Mouse (Mus musculus) erythroblast, embryonic 14.5 days (primary cell): ENCODE data around the gene 4930579F01Rik. TPM values are rescaled to one million over a fixed set of nuclear protein-coding genes. Genes with fewer than 3 reads are reported as not detected.

ENCODE experiments used
- H3K27me3 ChIP-seq: 2 replicates; pipeline ENCODE4 v1.6.1; 2012; ENCODE audit warnings: inconsistent platforms; ENCODE audit not compliant: control insufficient read depth
- H3K36me3 ChIP-seq: 2 replicates; pipeline ENCODE4 v1.6.1; 2012; ENCODE audit warnings: mild to moderate bottlenecking, inconsistent platforms; ENCODE audit not compliant: control insufficient read depth
- H3K4me1 ChIP-seq: 2 replicates; pipeline ENCODE4 v1.6.1; 2012; ENCODE audit warnings: inconsistent platforms; ENCODE audit not compliant: control insufficient read depth
- H3K4me3 ChIP-seq: replicated peaks from 2 replicates; pipeline ENCODE3; 2012; ENCODE audit warnings: moderate library complexity, mild to moderate bottlenecking, inconsistent platforms
- H3K9me3 ChIP-seq: 2 replicates; pipeline ENCODE4 v1.6.1; 2012; ENCODE audit warnings: low read length, inconsistent platforms, mixed read lengths; ENCODE audit not compliant: control insufficient read depth
- GATA1 ChIP-seq: IDR thresholded peaks from 2 replicates; pipeline ENCODE4 v1.6.1; 2012; ENCODE audit warnings: low read length, inconsistent platforms, mixed read lengths
- TAL1 ChIP-seq: IDR thresholded peaks from 3 replicates; pipeline ENCODE4 v1.6.1; 2012; ENCODE audit warnings: low read length, inconsistent platforms, mixed read lengths
- polyA plus RNA-seq: library from polyadenylated mRNA; stranded (reverse); fragments of >175 nt; gene quantifications from 2 replicates; pipeline ENCODE4 v1.2.3, GENCODE M21; 2012

4930579F01Rik gene
- polyA plus RNA-seq, 1 experiment: not detected

DNA sequence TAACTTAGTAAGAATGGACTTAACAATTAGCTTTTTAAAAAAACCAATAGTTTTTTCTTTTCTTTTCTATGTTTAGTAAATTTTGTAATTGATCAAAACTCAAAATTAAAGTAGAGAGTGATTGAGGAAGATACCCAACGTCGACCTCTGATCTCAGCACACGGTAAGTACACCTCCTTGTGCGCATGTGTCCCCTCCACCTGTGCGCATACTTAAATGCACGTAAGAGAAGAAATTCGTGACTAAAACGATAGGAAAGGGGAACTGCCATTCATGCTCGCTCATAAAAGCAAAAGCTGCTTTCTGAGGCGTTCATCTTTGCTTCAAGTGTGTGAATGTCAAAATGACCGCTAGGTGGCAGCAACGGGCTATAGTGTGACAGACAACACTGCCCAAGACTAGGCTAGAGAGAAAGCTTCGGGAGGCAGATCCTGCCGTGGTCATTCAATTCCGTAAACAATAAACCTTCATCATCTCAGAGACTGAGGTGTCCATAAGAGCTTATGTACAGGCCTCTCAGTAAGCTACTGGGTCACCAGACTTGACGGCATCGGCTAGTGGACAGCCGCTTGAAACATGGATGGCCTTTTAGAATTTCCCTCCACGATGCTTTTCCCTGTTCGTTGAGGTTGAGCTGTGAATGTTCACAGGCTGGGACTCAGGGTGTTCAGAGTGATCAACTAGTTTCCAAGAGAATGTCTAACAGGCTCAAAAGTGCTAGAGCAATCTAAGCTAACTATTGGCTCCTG is 4.5 kb upstream of the 4930579F01Rik start:
- no peaks in the 10 kb centered on the region for H3K4me1 ChIP-seq
- H3K36me3 ChIP-seq: no peaks in the 10 kb centered on the region
- TF ChIP-seq GATA1: no peak
- no peak for TF ChIP-seq TAL1
- H3K9me3 ChIP-seq: no peaks in the 10 kb centered on the region
- no peak overlapping the region for H3K4me3 ChIP-seq
- H3K27me3 ChIP-seq: no peaks in the 10 kb centered on the region

- Histone ChIP-seq H3K9me3 (no peaks in the 10 kb centered on the region), H3K4me1 (no peaks in the 10 kb centered on the region), H3K36me3 (no peaks in the 10 kb centered on the region), H3K27me3 (no peaks in the 10 kb centered on the region), H3K4me3 (no peak overlapping the region)
- TF ChIP-seq TAL1: no peak
- TF ChIP-seq GATA1: no peak
These were observed 3.9 kb upstream of the 4930579F01Rik start for GRCm38 (mm10) chr3:138197556-138197955.

DNA sequence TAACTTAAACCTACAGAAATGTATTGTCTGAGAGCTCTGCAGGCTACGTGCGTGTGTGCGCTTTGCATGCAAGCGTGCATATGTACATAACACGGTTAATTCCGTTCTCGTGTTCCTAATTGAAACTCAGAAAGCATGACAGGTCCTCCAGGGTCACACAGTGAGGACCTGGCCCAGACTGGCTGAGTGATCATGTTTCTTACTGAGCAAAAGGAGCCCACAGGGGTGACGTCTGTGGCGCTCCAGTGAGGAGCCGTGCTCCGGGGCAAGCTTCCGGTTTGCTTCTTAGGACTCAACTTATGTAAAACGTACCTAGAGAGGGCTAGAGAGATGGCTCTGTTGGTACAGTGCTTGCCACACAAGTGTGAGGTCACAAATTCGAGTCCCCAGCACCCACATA is 3.5 kb upstream of the 4930579F01Rik start:
- Histone ChIP-seq H3K4me3 (no peak overlapping the region), H3K9me3 (no peaks in the 10 kb centered on the region), H3K36me3 (no peaks in the 10 kb centered on the region), H3K27me3 (no peaks in the 10 kb centered on the region), H3K4me1 (no peaks in the 10 kb centered on the region)
- TF ChIP-seq TAL1 (no peak), GATA1 (no peak)

DNA sequence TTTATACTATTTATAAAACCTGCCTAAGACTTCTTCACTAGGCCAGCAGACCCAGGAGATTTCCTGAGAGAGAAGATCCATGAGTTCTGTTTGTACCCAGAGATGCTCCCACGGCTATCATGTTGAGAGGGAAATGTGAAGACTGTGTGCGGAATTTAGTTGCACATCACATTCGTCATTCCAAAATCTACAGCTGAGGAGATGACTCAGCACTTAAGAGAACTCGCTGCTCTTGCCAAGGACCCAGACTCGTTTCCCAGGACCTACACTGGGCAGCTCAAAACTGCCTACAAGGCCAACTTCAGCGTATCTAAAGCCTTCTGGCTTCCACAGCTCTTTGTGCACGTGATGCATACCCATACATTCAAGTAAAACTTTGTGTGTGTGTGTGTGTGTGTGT is 1.4 kb downstream of the 4930579F01Rik start:
- TF ChIP-seq GATA1: no peak
- no peak for TF ChIP-seq TAL1

GRCm38 (mm10) chr3:138185995-138186930 is 7.4 kb downstream of the 4930579F01Rik start:
- no peak overlapping the region for H3K4me3 ChIP-seq
- H3K27me3 ChIP-seq: no peaks in the 10 kb centered on the region
- TF ChIP-seq TAL1 (no peak), GATA1 (no peak)
- no peaks in the 10 kb centered on the region for H3K36me3 ChIP-seq
- H3K9me3 ChIP-seq: no peaks in the 10 kb centered on the region
- no peaks in the 10 kb centered on the region for H3K4me1 ChIP-seq

More for the DNA sequence above, 1.4 kb downstream of the 4930579F01Rik start:
- Histone ChIP-seq H3K27me3 (no peaks in the 10 kb centered on the region), H3K4me1 (no peaks in the 10 kb centered on the region), H3K4me3 (no peak overlapping the region), H3K9me3 (no peaks in the 10 kb centered on the region), H3K36me3 (no peaks in the 10 kb centered on the region)

- TF ChIP-seq GATA1: no peak
- no peak for TF ChIP-seq TAL1
- no peaks in the 10 kb centered on the region for H3K36me3 ChIP-seq
- no peaks in the 10 kb centered on the region for H3K27me3 ChIP-seq
- no peak overlapping the region for H3K4me3 ChIP-seq
- no peaks in the 10 kb centered on the region for H3K9me3 ChIP-seq
- no peaks in the 10 kb centered on the region for H3K4me1 ChIP-seq
These were observed 8.3 kb downstream of the 4930579F01Rik start for GRCm38 (mm10) chr3:138185290-138185689.

GRCm38 (mm10) chr3:138183371-138183770 is 10.3 kb downstream of the 4930579F01Rik start:
- no peaks in the 10 kb centered on the region for H3K9me3 ChIP-seq
- H3K27me3 ChIP-seq: no peaks in the 10 kb centered on the region
- TF ChIP-seq TAL1 (no peak), GATA1 (no peak)
- no peak overlapping the region for H3K4me3 ChIP-seq
- no peaks in the 10 kb centered on the region for H3K36me3 ChIP-seq
- no peaks in the 10 kb centered on the region for H3K4me1 ChIP-seq

DNA sequence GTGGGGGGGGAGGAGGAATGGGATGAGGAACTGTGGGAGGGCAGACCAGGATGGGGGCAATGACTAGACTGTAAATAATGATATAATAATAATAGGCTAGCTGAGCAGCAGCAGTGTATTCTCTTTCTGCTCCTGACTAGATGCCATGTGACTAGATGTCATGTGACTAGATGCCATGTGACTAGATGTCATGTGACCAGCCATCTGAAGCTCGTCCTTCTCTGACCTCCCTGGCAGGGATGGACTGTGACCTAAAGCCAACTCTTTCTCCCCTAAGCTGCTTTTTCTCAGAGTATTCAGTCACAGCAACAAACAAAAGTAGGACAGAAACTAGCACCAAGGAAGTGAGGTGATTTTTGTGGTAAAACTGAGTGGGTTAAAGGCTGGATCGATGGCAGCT is 11.6 kb downstream of the 4930579F01Rik start:
- Histone ChIP-seq H3K4me1 (no peaks in the 10 kb centered on the region), H3K9me3 (no peaks in the 10 kb centered on the region), H3K36me3 (no peaks in the 10 kb centered on the region), H3K27me3 (no peaks in the 10 kb centered on the region), H3K4me3 (no peak overlapping the region)
- TF ChIP-seq TAL1 (no peak), GATA1 (no peak)

DNA sequence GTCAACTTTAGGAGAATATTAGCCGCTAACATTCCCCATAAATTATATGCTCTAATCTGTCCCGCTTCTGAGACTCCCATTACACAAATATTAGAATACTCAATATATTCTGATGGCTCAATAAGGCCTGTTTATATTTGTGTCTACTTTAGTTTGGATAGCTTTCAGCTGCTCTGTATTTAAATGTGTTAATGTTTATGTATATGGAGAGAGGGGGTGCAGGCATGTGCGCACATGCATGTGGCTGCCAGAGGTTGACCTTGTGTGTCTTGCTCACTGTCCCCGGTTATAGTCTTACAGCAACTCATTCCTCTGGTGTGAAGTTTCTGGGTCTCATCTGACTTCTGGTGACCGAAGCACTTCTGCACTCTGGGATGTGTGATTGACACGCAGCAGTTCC is 18.1 kb downstream of the 4930579F01Rik start:
- Histone ChIP-seq H3K4me3 (no peak overlapping the region), H3K9me3 (no peaks in the 10 kb centered on the region; the same call in 1 of the 2 replicates), H3K4me1 (no peaks in the 10 kb centered on the region), H3K36me3 (no peaks in the 10 kb centered on the region), H3K27me3 (no peaks in the 10 kb centered on the region)
- TF ChIP-seq GATA1: no peak
- TF ChIP-seq TAL1: no peak
